Mouse (Mus musculus) mouse trophoblast stem cell (cell line): ENCODE measurements around the gene Dnlz.
"Not testable (repeated sequence)": the region's sequence is repeated elsewhere in the genome, so short reads cannot be mapped to it uniquely, and the experiment has no call there.

Experiments
- in situ Hi-C, 2 experiments: fragments of 300-500 bp; cut with MseI, MboI; formaldehyde crosslinking; loops; 2 replicates in 1 of 2; 3 replicates in 1 of 2; pipeline ENCODE4 v1.15.1; 2025

Dnlz gene

DNA sequence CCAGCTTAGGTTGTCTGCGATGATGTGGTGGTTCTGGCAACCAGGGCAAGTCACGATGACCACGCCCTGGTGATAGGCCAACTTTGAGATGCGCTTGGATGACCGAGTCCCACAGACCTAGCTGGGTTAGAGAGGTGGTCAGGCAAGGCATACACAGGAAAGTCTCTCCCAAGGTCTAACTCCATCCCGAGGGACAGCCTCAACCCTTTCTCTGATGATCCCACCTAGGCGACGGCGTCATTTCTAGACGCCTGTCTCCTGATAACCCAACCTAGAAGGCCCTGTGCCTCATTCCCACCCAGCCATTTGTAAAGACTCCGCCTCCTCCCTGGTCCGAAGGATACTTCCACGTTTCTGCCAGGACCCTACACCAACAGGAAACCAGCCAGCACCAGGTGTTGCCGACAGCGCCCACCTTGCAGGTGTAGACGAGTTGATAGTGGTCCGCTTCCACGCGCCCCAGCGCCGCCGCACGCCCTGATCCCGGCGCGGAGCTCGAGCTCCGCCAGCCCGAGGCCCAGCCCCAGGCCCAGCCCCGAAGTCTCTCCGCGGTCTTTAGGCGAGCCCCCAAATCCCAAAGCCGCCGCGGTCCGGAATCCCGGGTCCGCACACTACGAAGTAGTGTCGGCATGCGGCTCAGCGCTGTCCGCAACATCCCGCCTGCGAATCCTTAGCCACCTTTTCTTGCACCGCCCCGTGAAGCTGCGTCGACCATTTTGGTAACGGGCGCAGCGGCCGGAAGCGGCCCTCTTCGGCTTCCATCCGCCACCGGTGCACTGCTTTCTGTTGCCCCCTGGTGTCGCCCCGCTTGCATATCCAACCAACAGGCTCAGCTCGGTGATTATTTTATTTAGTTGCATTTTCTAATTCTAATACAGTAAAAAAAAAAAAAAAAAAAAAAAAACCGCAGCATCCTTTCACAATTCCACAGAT, at the start of gene Dnlz:
TSS of gene Dnlz (minus strand) at position 753 of the 933 bp plus-strand sequence.
- in situ Hi-C loops = no loop called here

GRCm38 (mm10) chr2:26401023-26401422, 49.1 kb upstream of the Dnlz start:
- in situ Hi-C loops = no loop called here

DNA sequence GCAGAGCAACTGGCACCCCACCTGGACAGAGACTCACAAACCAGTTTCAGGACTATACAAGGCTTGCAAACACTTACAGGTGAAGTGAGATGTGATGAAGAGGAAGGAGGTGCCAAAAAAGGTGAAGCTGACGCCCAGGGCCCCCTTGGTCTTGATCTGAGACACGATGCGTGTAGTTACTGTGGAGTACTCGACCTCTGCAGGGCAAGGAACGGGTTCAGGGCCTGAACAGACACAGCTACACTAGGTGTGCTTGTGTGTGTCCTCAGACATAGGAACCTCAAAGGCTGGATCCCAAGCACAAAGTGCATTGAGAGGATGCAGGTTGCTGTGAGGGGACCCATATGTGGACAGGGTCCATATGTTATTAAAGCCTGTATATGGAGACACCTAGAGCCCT, 48.4 kb upstream of the Dnlz start:
- in situ Hi-C loops = no loop called here

DNA sequence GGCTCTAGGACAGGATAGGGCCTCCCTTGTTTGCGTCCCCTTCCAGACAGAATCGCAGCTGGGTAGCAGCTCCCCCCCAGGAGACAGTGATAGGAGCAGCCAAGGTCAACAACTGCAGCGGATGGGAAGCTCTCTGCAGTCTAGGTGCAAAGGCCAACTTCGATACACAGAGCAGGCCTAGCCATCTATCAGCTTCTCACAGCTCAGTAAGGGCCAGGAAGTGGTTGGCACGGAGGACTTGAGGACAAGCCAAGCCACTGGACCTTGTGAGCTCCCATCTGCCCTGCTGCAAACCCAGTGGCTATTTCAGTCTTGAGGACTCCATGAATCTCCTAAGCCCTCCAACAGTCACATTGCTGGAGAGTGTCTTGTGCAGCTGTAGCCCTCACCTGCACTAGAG, 47.7 kb upstream of the Dnlz start:
- in situ Hi-C loops = no loop called here

DNA sequence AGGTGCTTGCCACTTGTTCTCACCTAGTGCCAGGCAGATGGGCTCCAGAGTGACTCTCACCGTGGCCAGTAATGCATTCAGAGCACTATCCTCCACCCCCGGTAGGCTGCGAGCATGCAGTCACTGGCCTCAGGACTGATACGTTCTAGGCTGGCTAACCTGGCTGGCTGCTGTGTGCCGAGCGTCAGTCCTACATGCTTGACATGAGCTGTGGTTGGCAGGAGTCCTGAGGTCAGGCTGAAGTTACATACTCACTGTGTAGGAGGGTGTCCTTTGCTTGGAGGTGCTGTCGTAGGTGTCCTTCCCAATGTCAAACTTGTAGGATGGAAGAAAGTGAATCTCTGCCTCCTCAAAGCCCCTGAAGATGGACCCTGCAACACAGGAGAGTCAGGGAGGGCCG, 47.1 kb upstream of the Dnlz start:
- in situ Hi-C loops = no loop called here

DNA sequence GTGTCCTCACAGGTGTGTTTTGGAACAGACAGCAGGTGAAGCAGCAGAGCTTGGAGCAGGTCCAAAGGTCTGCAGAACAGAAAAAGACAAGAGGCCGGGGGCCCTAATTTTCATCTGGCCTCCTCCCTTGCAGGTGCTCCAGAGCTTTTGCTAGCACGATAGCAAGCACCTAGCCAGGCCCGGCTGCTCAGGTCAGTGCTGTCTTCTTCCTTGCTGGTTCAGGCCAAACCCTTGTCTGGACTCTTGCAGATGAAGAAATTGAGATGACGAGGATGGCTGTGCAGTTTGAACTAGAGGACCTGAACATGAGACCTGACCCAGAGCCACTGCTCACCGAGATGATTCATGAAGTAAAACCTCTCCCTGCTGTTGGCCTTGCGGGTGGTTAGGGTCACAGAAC, 39.7 kb upstream of the Dnlz start:
- in situ Hi-C loops = no loop called here

DNA sequence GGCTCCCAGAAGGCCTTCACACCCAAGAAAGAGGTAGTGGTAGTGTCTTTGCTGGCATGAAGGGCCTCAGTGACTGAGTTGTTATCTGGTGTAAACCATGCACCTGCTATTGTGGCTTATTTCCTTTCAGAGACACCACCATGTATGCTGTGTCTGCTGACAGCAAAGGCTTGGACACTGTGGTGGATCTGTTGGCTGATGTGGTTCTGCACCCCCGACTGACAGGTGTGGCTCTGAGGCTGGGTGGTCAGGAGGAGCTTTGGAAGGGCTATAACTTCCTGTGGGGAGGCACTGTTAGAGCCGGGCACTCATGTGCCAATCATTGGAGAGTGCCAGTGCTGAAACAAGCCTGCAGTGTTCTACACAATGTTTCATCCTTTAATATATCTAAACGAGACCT, 39.0 kb upstream of the Dnlz start:
- in situ Hi-C loops = no loop called here

DNA sequence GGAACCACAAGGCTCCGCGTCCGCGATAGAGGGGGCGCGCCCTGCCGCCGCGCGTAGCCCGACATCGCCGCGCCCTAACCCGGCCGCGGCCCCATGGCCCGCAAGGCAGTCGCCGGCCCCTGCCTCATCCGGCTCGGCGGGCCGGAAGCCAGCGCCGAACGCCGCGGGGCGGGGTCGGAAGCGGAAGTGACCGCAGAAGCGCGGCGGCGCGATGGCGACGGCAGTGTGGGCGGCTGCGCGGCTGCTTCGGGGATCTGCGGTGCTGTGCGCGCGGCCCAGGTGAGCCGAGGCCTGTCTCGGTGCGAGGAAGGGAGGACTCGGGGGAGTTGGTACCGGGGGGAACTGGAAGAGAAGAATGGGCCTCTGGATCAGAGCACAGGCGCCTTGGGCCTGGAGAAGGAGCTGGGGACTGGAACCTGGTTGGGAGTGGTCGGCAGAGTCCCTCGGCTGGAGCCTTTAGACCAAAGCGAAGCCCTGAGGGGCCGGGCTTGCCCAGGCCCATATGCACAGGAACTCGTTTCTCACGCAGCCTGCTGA, 37.3 kb upstream of the Dnlz start, which contains the start of the genes Entr1 and Pmpca:
TSS of gene Entr1 (minus strand) at position 163 of the 537 bp plus-strand sequence.
TSS of gene Pmpca (plus strand) at position 186 of the 537 bp plus-strand sequence.
- in situ Hi-C loops = no loop called here

- in situ Hi-C loops = no loop called here
These were observed 36.8 kb upstream of the Dnlz start for GRCm38 (mm10) chr2:26388682-26389153.

GRCm38 (mm10) chr2:26387713-26388112, 35.8 kb upstream of the Dnlz start:
- in situ Hi-C loops = no loop called here

GRCm38 (mm10) chr2:26380871-26381270, 29.0 kb upstream of the Dnlz start:
- in situ Hi-C loops = not testable (repeated sequence)

DNA sequence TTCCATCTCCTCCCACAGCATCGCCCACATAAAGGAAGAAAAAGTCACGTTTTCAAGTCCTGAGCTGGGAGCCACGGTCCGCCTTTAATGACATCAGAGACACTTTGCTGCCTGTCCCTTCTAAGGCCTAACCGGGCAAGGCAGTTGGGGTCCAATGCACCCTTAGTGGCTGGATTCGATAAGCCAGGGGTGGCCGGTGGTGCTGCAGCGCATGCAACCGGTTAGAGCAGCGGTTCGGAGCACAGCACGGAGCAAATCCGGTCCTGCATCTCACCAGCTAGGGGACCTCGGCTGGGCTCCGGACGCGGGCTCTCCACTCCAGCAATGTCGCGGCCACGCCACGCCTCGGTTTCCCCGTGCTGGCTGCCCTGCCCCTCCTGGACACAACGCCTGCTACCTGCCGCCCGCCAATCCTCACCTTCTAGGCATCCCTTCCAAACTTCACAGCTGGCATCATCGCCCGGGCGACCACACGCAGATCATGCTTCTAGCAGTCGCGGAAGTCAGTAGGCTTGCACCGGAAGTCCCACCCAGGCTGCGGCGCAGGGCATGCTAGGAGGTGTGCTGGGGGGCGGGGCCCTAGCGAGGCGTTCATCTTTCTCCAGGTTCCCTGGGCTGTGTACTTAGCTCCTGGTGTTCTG, 28.3 kb upstream of the Dnlz start, which contains the start of gene Snapc4:
TSS of gene Snapc4 (minus strand) at position 523 of the 641 bp plus-strand sequence.
- in situ Hi-C loops = no loop called here

DNA sequence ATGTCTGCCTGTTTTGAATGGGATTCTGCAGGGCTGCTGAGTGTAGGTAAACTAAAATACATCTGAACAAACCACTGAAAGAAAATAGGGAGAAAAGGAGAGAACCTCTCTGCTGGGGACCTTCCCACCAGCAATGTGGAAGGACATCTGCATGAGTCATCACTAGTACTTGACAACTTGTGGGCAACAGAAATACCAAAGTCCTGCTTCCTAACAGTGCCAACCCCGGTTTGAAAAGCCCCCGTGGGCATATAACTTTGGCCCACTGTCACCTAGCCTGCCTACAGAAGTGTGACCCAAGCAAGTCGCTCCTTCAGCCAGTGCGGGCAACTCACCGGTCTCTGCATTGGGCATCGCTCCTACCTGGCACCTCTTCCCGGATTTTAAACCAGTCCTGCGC, 20.5 kb upstream of the Dnlz start:
- in situ Hi-C loops = no loop called here

DNA sequence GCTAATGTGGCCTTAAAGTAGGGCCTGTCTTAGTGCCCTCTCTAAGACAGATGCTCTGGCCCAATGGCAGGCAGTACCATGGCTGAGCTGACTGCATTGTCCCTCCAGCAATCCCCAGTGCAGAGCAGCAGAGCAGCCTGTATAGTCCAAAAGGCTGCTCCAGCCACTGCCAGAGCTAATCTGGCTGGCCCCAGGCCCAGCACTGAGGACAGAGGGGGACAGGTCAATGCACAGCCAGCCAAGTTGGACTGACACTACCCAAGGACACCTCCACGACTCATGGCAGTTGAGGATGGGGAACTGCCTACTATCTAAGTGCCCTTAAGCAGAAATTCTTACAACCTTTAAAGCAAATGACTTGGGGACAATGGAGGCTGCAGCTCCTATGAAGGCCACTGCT, 16.7 kb upstream of the Dnlz start:
- in situ Hi-C loops = no loop called here

- in situ Hi-C loops = no loop called here
These were observed 16.0 kb upstream of the Dnlz start for GRCm38 (mm10) chr2:26367911-26368310.

DNA sequence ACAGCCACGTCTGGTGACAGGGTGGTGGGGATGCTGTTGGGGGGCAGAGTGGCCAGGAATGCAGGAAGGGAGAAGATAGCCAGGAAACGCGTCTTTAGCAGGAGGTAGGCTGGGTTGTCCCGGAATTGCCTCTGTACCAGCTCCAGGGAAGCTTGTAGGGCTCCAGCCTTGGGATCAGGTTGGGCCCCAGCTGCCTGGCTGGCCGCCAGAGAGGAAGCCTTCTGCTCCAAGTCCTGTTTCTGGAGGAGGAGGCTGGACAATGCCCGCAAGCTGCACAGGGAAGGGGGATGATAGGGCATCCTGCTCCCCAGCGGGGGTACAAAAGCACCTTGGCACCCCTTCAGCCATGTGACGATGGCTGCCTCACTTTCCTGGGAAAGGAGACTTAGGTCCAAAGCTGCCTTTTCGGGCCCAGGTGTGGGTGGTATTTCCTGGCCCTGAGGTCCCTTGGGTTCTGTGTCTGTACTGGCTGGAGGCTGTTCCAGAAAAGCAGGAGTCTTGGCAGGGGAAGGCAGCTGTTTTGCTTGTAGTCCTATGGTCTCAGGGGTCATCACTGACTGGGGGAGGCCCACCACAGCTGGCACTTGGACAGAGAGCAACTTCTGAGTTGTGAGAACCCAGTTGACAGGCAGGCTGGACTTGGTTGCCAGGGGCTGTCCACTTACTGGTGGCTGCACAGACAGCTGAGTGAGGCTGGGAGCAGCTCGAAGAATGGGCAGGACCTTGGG, 13.0 kb upstream of the Dnlz start:
- in situ Hi-C loops = no loop called here

DNA sequence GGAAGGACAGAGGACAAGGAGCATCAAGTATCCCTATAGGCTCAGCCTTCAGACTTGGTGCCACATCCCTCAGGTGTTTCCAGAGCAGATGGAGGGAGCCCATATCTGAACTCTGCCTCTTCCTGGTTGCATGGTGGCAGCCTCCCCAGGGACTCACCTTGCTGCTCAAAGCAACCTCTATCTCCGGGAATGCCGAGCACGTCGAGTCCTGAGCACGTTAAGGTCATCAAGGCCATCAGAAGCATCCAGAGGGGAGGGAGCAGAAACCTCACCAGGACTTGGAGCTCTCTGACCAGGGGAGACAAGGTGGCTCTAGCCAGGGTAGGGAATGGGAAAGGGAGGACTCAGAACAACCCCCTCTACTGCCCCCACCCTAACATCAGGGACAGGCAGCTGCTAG, 11.6 kb upstream of the Dnlz start:
- in situ Hi-C loops = no loop called here

GRCm38 (mm10) chr2:26362991-26363390, 11.1 kb upstream of the Dnlz start:
- in situ Hi-C loops = no loop called here

DNA sequence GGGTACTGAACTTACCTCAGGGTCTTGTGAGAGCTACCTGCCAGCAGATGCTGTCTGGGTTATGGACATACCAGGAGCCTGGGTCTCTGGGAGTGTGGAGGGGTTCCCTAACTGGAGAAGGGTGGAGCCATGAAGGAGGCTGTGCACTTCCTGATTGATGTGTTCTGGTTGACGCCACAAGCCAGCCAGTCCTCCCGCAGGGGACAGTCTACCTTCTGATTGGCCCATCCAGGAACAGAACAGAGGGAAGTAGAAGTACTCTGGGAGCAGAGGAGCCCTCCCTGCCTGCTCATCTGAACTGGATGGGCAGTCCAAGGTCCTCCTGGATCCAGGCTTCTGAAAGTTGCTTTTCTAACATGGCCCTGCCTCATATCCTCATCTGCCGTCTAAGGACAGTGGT, 8.9 kb upstream of the Dnlz start, which contains the start of gene Card9:
TSS of gene Card9 (minus strand) at position 147 of the 400 bp plus-strand sequence.
- in situ Hi-C loops = no loop called here

DNA sequence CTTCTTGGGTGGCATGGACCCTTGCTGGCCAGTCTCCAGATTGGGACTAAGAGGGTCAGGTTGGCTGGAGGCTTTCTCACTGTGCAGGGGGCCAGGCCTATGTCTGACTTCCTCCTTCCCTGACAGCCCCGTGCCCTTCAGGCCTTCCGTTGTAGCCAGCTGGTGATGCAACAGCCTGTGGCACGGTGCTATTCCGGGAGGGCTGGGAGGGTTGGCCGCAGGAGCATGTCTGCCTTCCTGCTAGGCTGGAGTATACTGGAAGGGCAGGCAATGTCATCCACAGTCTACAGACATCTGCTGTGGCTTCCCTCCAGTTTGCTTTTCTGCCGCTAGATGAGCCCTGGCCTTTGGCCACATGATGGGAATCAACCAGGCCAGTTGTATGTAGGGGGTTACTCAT, 8.1 kb upstream of the Dnlz start:
- in situ Hi-C loops = no loop called here

- in situ Hi-C loops = no loop called here
These were observed 6.9 kb upstream of the Dnlz start for GRCm38 (mm10) chr2:26358667-26359320.
